Mouse (Mus musculus) hindbrain, embryonic 11.5 days (tissue): ENCODE data around the gene Fam208a. TPM values are rescaled to one million over a fixed set of nuclear protein-coding genes. Genes with fewer than 3 reads are reported as not detected.
A peak's percentile ranks its signal among the peaks of the same experiment; 100 is the strongest.

ENCODE experiments used
- ATAC-seq: fragments of 200-750 bp; cut with Nextera tagmentation; 2 replicates; pipeline ENCODE4 v1.8.0; 2017; ENCODE audit warnings: mild to moderate bottlenecking, moderate TSS enrichment, moderate library complexity; ENCODE audit not compliant: low FRiP score
- DNase-seq: peaks from one replicate; pipeline ENCODE4 v3.0.0-alpha.2; 2015; ENCODE audit warnings: low spot score
- H3K27ac ChIP-seq: fragments of 300-500 bp; sonication (generic); 2 replicates; pipeline ENCODE4 v1.5.1; 2014; ENCODE audit warnings: mild to moderate bottlenecking, low read depth, low read length
- H3K27me3 ChIP-seq: fragments of 300-500 bp; sonication (generic); 2 replicates; pipeline ENCODE4 v1.6.1; 2014; ENCODE audit warnings: mild to moderate bottlenecking, low read length, moderate library complexity, mixed read lengths; ENCODE audit not compliant: control insufficient read depth, insufficient read depth
- H3K36me3 ChIP-seq: fragments of 300-500 bp; sonication (generic); 2 replicates; pipeline ENCODE4 v1.6.1; 2014; ENCODE audit warnings: mild to moderate bottlenecking, low read length, moderate library complexity, mixed read lengths; ENCODE audit not compliant: control insufficient read depth, insufficient read depth
- H3K4me1 ChIP-seq: fragments of 300-500 bp; sonication (generic); replicated peaks from 2 replicates; pipeline ENCODE4 v1.6.1; 2014; ENCODE audit warnings: low read length, mixed read lengths; ENCODE audit not compliant: control insufficient read depth, insufficient read depth
- H3K4me2 ChIP-seq: fragments of 300-500 bp; sonication (generic); replicated peaks from 2 replicates; pipeline ENCODE4 v1.6.1; 2014; ENCODE audit warnings: mild to moderate bottlenecking, low read depth, low read length
- H3K4me3 ChIP-seq: fragments of 300-500 bp; sonication (generic); 2 replicates; pipeline ENCODE4 v1.5.1; 2014; ENCODE audit warnings: low read depth, low read length
- H3K9ac ChIP-seq: fragments of 300-500 bp; sonication (generic); 2 replicates; pipeline ENCODE4 v1.6.1; 2014; ENCODE audit warnings: low read depth, low read length
- H3K9me3 ChIP-seq: fragments of 300-500 bp; sonication (generic); 2 replicates; pipeline ENCODE4 v1.6.1; 2016; ENCODE audit warnings: low read length; ENCODE audit not compliant: control insufficient read depth
- WGBS: fragments of 180-500 bp; shearing (Covaris S2); extraction: QIAGEN DNeasy Blood & Tissue Kit; methylation state at CpG from one replicate; pipeline ENCODE4 v1.1.7; 2014; 5-methylcytosine and 5-hydroxymethylcytosine counted together
- polyA plus RNA-seq: library from polyadenylated mRNA; unstranded; fragments of >200 nt; fragmentation: Nextera tagmentation; extraction: Ambion mirVana; gene quantifications from 2 replicates; pipeline ENCODE4 v1.2.1, GENCODE M21; 2014

The Fam208a gene
- polyA plus RNA-seq, 1 experiment from 2014 or later, result 17.9 TPM

DNA sequence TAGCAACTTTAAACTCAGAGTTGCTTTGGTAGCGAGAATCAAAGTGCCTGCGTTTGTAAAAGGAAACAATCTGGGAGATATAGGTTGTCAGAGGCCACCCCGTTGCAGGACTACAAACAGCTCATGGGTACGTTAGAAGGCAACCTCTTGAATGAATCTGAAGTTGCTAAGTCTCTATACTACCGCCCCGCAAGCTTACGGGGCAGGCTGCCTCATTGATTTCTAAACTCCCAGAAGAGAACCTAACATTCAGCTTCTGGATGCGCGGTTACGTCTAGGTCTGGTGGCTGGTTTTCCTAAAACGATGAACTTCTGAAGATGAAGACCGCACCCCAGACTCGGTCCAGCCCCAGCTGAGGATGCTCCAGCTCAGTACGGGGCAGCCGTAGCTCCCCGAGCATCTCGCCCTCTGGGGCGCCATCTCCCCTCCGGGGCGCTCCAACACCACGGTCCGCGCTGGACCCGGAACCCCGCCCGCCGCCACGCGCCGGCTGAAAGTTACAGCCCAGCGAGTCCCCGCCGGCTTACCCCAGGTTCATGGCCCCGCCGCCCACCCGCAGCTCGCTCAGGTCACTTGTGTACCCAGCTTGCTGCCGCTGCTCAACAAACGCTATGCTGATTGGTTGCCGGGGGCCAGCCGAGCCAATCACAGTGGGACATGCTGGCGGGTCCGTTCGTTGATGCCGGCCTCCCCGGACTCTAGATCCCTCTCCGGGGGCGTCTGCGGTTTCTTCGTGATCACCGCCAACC is 79.4 kb downstream of the Fam208a start, which contains the start of gene Ccdc66:
Gene Ccdc66 (minus strand): TSS at position 567 of the 750 bp plus-strand sequence.
- 1% methylated on average over 51 of the region's 51 CpGs for WGBS
- H3K27me3 ChIP-seq, result no peaks in the 10 kb centered on the region
- no peaks in the 10 kb centered on the region for H3K9me3 ChIP-seq
- H3K4me3 ChIP-seq, result peak within 1 kb of the TSS; percentile 73
- H3K27ac ChIP-seq, result peak within 1 kb of the TSS; percentile 51; the same call in 1 of the 2 replicates
- H3K4me1 ChIP-seq, result no peaks in the 10 kb centered on the region
- peak within 1 kb of the TSS; percentile 57 for H3K4me2 ChIP-seq
- no peaks in the 10 kb centered on the region for H3K36me3 ChIP-seq
- DNase-seq (peak; percentile 100), ATAC-seq (peak; percentile 98)
- H3K9ac ChIP-seq, result peak within 1 kb of the TSS; percentile 76

DNA sequence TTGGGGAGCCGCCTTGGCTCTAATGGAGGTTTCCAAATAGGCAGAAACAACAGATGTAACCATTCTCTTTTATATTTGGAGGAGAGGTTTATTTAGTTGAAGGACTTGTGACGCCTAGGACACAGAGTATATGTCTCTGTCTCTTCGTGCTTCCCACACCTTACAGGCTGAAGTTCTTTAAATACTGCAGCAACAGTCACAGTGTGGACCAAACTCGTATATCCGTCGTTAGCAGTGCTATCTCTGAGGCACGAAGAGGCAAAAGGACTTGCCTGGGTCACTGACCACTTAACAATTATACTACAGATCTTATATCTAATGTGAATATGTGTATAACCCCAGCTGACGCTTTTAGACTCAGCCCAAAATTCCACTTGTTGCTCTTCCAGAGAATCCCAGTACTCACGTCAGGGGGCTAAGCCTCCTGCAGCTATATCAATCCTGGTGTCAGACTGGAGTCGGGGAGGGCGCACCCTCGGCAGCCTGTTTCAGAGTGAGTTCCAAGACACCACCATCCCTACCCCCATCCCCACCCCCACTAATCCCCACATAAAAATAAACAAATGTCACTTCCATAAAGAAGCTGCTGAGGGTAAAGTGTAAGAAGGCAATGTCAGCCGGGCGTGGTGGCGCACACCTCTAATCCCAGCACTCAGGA is 80.1 kb downstream of the Fam208a start:
- H3K9me3 ChIP-seq, result no peaks in the 10 kb centered on the region
- no peak for DNase-seq
- peak; percentile 76 for ATAC-seq
- H3K4me1 ChIP-seq, result no peaks in the 10 kb centered on the region
- H3K4me3 ChIP-seq, result peak overlapping the region; percentile 73
- 33% methylated on average over 15 of the region's 15 CpGs for WGBS
- peak overlapping the region; percentile 57 for H3K4me2 ChIP-seq
- H3K27ac ChIP-seq, result peak overlapping the region; percentile 51; the same call in 1 of the 2 replicates
- H3K27me3 ChIP-seq, result no peaks in the 10 kb centered on the region
- H3K9ac ChIP-seq, result peak overlapping the region; percentile 76
- no peaks in the 10 kb centered on the region for H3K36me3 ChIP-seq

DNA sequence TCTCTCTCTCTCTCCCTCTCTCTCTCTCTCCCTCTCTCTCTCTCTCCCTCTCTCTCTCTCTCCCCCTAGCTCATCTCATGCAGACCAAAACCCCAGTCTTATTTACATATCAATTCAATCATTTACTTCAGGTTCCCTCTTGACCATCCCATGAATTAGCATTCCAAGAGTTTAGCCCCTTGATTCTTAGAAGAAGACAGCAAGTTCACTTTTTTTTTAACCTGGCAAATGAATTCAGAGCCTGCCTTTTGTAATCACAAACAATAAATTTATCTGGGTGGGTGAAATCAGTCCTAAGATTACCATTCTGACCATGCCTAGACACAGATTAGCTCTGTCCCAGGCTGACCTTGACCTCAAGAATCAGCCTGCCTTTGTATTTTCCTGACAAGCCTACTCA is 95.9 kb downstream of the Fam208a start:
- no peaks in the 10 kb centered on the region for H3K27me3 ChIP-seq
- no peak for ATAC-seq
- H3K9ac ChIP-seq, result no peak overlapping the region

More for the DNA sequence above, 95.9 kb downstream of the Fam208a start:
- no peak for DNase-seq
- no peaks in the 10 kb centered on the region for H3K4me1 ChIP-seq
- H3K27ac ChIP-seq, result no peak overlapping the region
- no peaks in the 10 kb centered on the region for H3K36me3 ChIP-seq
- no peak overlapping the region for H3K4me2 ChIP-seq
- H3K9me3 ChIP-seq, result no peaks in the 10 kb centered on the region
- H3K4me3 ChIP-seq, result no peak overlapping the region

Other genes with a start within 250 kb of the Fam208a start
- 13.8 and 15.8 TPM in 2 replicates for gene Ccdc66, start 79.6 kb downstream of the Fam208a start, polyA plus RNA-seq
- 12.4 and 33.9 TPM in 2 replicates for gene Erc2, start 193.6 kb downstream of the Fam208a start, polyA plus RNA-seq